Mouse (Mus musculus) kidney, adult 2 months (tissue): ENCODE measurements around the gene Tmem95.

Source experiments
- CTCF ChIP-seq: fragments of 200-500 bp; conservative IDR thresholded peaks from 2 replicates; pipeline ENCODE4 v1.5.1; 2011; ENCODE audit warnings: low read depth, mild to moderate bottlenecking, control low read depth, low read length, moderate library complexity, mixed read lengths; ENCODE audit not compliant: insufficient read depth, insufficient read length
- POLR2A ChIP-seq: fragments of 200-500 bp; IDR thresholded peaks from one replicate; pipeline ENCODE4 v1.6.1; 2011; ENCODE audit warnings: low read depth, low read length, control low read depth

GRCm38 (mm10) chr11:69835326-69835965, 42.4 kb downstream of the Tmem95 start:
- TF ChIP-seq CTCF (no peak), POLR2A (no peak)
